Mouse (Mus musculus): ENCODE results near the gene Trim52. TPM values are rescaled to one million over a fixed set of nuclear protein-coding genes. Genes with fewer than 3 reads are reported as not detected.
"Not testable (repeated sequence)": the region's sequence is repeated elsewhere in the genome, so short reads cannot be mapped to it uniquely, and the experiment has no call there.

Gene Trim52
- polyA plus RNA-seq, 1 experiment from 2014 or later: not detected

DNA sequence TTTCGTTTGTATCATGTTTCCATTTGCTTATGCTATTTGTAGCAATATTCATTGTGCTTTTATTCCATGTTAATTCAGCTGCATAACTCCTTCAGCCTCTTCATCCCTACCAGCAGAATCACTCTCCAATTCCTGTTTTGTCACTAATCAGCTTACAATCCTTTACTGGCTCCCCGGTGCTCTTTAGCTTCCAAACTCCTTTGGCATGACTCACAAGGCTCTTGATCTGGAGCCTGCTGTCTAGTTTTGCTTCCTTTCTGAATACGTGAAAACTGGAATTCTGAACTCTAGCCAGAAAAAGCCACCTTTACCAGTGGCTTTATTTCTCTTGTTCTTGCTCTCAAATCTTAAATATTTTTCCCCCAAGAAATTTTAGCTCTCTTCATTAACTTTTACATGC lies 56.3 kb downstream of the Trim52 start:
- Histone ChIP-seq H3K9ac (replicated peaks; ENCODE audit: low read depth) (no peak overlapping the region), H3K27ac (ENCODE audit: low read length) (no peak overlapping the region), H3K9me3 (ENCODE audit: low read length) (no peaks in the 10 kb centered on the region), H3K36me3 (ENCODE audit: insufficient read depth, low read length) (no peaks in the 10 kb centered on the region), H3K27me3 (replicated peaks; ENCODE audit: insufficient read depth, low read length) (no peaks in the 10 kb centered on the region), H3K4me1 (ENCODE audit: insufficient read depth, low read depth, low read length) (no peaks in the 10 kb centered on the region), H3K4me2 (replicated peaks; ENCODE audit: low read depth, low read length) (no peak overlapping the region), H3K4me3 (ENCODE audit: low read depth, low read length) (no peak overlapping the region)
- ATAC-seq (no peak), DNase-seq (ENCODE audit: low spot score) (no peak)
- WGBS: 51% methylated on average over 3 of the region's 3 CpGs
- no peak for TF ChIP-seq CTCF (IDR thresholded peaks at IDR 0.05)

DNA sequence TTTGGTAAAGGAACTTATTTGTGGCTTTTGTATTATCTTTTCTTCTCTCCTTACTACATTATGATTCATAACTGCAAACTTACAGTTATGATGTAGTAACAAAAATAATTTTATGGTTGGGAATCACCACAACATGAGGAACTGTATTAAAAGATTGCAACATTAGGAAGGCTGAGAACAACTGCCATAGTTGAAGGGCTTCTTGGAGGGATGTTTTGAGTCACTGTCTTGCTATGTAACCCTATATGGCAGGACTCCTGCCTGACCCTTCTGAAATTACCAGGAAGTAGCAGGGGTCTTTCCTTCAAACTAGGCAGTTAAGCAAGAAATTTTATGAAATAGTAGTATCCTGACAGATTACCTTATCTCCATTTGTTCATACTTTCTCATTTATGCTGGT lies 57.2 kb downstream of the Trim52 start:
- H3K27ac ChIP-seq (ENCODE audit: low read length): no peak overlapping the region
- TF ChIP-seq CTCF (IDR thresholded peaks at IDR 0.05): no peak
- no peak for TF ChIP-seq EP300 (IDR thresholded peaks at IDR 0.05)
- no peaks in the 10 kb centered on the region for H3K36me3 ChIP-seq (ENCODE audit: insufficient read depth, low read length)
- no peak overlapping the region for H3K4me3 ChIP-seq (ENCODE audit: low read depth, low read length)
- H3K4me1 ChIP-seq (ENCODE audit: insufficient read depth, low read depth, low read length): no peaks in the 10 kb centered on the region
- H3K9me3 ChIP-seq (ENCODE audit: low read length): no peaks in the 10 kb centered on the region
- no peaks in the 10 kb centered on the region for H3K27me3 ChIP-seq (replicated peaks; ENCODE audit: insufficient read depth, low read length)
- ATAC-seq (no peak), DNase-seq (ENCODE audit: low spot score) (no peak)
- H3K4me2 ChIP-seq (replicated peaks; ENCODE audit: low read depth, low read length): no peak overlapping the region
- no peak overlapping the region for H3K9ac ChIP-seq (replicated peaks; ENCODE audit: low read depth)

DNA sequence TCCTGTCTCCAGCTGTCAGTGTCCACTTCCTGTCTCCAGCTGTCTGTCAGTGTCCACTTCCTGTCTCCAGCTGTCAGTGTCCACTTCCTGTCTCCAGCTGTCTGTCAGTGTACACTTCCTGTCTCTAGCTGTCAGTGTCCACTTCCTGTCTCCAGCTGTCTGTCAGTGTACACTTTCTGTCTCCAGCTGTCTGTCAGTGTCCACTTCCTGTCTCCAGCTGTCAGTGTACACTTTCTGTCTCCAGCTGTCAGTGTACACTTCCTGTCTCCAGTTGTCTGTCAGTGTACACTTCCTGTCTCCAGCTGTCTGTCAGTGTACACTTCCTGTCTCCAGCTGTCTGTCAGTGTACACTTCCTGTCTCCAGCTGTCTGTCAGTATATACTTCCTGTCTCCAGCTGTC lies 57.9 kb downstream of the Trim52 start:
- H3K9me3 ChIP-seq (ENCODE audit: low read length); H3K36me3 ChIP-seq (ENCODE audit: insufficient read depth, low read length); H3K4me1 ChIP-seq (ENCODE audit: insufficient read depth, low read depth, low read length); H3K4me3 ChIP-seq (ENCODE audit: low read depth, low read length); H3K27ac ChIP-seq (ENCODE audit: low read length); H3K9ac ChIP-seq (replicated peaks; ENCODE audit: low read depth); H3K27me3 ChIP-seq (replicated peaks; ENCODE audit: insufficient read depth, low read length); DNase-seq (ENCODE audit: low spot score); ATAC-seq; H3K4me2 ChIP-seq (replicated peaks; ENCODE audit: low read depth, low read length): not testable (repeated sequence)

DNA sequence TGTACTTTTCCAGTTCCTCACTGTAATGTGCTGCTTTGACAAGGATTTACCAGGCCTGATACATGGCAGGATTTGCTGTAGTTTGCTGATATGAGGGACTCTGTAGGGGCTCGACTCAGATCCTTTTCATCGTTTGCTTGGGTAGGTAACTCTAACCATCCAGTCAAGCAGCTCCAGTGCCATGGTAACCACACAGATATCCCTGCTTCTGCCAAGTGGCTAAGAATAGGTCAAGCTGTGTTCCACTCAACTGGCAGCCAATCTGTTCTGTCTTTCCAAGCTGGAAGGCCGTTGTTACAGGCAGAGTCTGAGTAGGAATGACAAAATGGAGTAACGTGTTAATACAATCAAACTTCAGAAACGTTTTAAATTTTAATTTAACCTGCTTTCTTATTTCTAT lies 70.9 kb downstream of the Trim52 start:
- Histone ChIP-seq H3K4me3 (ENCODE audit: low read depth, low read length) (no peak overlapping the region), H3K9me3 (ENCODE audit: low read length) (no peaks in the 10 kb centered on the region), H3K27me3 (replicated peaks; ENCODE audit: insufficient read depth, low read length) (no peaks in the 10 kb centered on the region), H3K9ac (replicated peaks; ENCODE audit: low read depth) (no peak overlapping the region), H3K4me1 (ENCODE audit: insufficient read depth, low read depth, low read length) (no peaks in the 10 kb centered on the region), H3K27ac (ENCODE audit: low read length) (no peak overlapping the region), H3K36me3 (ENCODE audit: insufficient read depth, low read length) (no peaks in the 10 kb centered on the region), H3K4me2 (replicated peaks; ENCODE audit: low read depth, low read length) (no peak overlapping the region)
- 53% methylated on average over 5 of the region's 5 CpGs for WGBS
- ATAC-seq (no peak), DNase-seq (ENCODE audit: low spot score) (no peak)
- TF ChIP-seq EP300 (IDR thresholded peaks at IDR 0.05): no peak
- no peak for TF ChIP-seq CTCF (IDR thresholded peaks at IDR 0.05)

DNA sequence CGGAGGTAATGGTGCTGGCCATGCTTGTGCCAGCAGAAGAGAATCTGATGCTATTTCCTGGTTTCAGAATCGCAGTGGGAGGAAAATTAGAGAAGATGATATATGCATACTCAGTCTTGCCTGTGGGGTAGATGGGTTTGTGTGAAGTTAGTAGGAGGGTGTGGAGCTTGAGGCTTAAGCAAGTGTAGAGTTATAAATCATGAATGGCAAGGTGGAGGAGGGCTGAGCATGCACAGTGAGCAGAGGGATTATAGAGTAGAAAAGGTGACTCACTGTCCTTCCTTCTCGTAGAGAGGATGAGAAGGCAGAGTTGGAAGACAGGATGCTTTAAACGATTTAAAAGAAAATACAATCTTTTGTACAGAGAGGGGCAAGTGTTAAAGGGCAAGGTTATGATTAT lies 72.2 kb downstream of the Trim52 start:
- Histone ChIP-seq H3K4me2 (replicated peaks; ENCODE audit: low read depth, low read length) (no peak overlapping the region), H3K36me3 (ENCODE audit: insufficient read depth, low read length) (no peaks in the 10 kb centered on the region), H3K27ac (ENCODE audit: low read length) (no peak overlapping the region), H3K27me3 (replicated peaks; ENCODE audit: insufficient read depth, low read length) (no peaks in the 10 kb centered on the region), H3K4me3 (ENCODE audit: low read depth, low read length) (no peak overlapping the region), H3K9me3 (ENCODE audit: low read length) (no peaks in the 10 kb centered on the region), H3K4me1 (ENCODE audit: insufficient read depth, low read depth, low read length) (no peaks in the 10 kb centered on the region), H3K9ac (replicated peaks; ENCODE audit: low read depth) (no peak overlapping the region)
- DNase-seq (ENCODE audit: low spot score): no peak
- ATAC-seq: no peak
- WGBS: 70% methylated on average over 4 of the region's 4 CpGs
- TF ChIP-seq EP300 (IDR thresholded peaks at IDR 0.05): no peak
- no peak for TF ChIP-seq CTCF (IDR thresholded peaks at IDR 0.05)

DNA sequence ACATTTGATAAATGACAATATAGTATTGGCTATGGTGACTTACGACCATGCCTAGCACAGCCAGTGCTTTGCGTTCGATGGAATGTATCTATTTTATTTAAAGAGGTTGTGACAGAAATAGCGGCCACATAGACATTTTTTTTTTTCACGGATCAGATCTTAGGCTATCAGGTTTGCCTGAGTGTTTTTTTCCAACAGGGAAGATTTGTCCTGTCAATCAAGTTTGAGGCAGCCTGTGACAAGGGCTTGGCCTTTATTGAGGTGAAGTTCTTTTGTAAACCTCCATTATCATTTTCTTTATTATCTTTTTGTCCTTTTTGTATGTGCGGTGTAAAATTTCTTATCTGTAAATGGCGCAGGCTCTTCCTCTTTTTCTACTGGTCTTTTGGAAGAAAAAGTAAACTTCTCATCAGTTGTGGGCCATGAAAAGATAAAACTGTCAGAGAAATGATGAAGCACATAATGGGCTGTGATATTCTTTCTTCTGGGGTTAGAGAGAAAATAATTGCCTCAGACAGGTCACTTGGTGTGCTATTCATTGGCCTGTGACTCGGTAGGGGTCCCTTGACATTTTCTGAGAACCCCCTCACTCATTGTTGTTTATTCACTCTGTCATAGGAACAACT lies 73.2 kb downstream of the Trim52 start:
- H3K36me3 ChIP-seq (ENCODE audit: insufficient read depth, low read length): no peaks in the 10 kb centered on the region
- H3K27ac ChIP-seq (ENCODE audit: low read length): no peak overlapping the region
- TF ChIP-seq CTCF (IDR thresholded peaks at IDR 0.05): no peak
- no peak for TF ChIP-seq EP300 (IDR thresholded peaks at IDR 0.05)
- no peaks in the 10 kb centered on the region for H3K4me1 ChIP-seq (ENCODE audit: insufficient read depth, low read depth, low read length)
- no peak overlapping the region for H3K4me3 ChIP-seq (ENCODE audit: low read depth, low read length)
- DNase-seq (ENCODE audit: low spot score): no peak
- H3K9me3 ChIP-seq (ENCODE audit: low read length): no peaks in the 10 kb centered on the region
- no peak overlapping the region for H3K4me2 ChIP-seq (replicated peaks; ENCODE audit: low read depth, low read length)
- no peak for ATAC-seq
- WGBS: 37% methylated on average over 8 of the region's 8 CpGs
- no peak overlapping the region for H3K9ac ChIP-seq (replicated peaks; ENCODE audit: low read depth)
- H3K27me3 ChIP-seq (replicated peaks; ENCODE audit: insufficient read depth, low read length): no peaks in the 10 kb centered on the region

DNA sequence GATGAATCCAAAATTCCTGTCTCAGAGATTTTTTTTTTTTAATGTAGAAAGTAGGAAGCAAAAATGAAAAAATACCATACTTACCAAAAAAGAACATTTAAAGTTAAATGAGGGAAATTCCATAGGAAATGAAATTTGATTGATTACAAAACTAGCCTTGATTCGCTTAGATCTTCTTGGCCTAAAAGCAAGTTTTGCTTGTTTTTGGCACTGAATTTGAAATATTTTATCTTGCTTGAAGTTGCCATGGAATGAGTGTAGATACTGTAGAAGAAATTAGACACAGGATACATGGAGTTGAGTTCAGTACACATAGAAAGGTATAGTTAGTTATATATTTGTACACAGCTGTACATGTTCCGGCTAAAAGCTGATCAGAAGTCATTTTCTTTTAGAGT lies 73.7 kb downstream of the Trim52 start:
- Histone ChIP-seq H3K9me3 (ENCODE audit: low read length) (no peaks in the 10 kb centered on the region), H3K4me1 (ENCODE audit: insufficient read depth, low read depth, low read length) (no peaks in the 10 kb centered on the region), H3K4me2 (replicated peaks; ENCODE audit: low read depth, low read length) (no peak overlapping the region), H3K4me3 (ENCODE audit: low read depth, low read length) (no peak overlapping the region), H3K27ac (ENCODE audit: low read length) (no peak overlapping the region), H3K36me3 (ENCODE audit: insufficient read depth, low read length) (no peaks in the 10 kb centered on the region), H3K27me3 (replicated peaks; ENCODE audit: insufficient read depth, low read length) (no peaks in the 10 kb centered on the region), H3K9ac (replicated peaks; ENCODE audit: low read depth) (no peak overlapping the region)
- ATAC-seq: no peak
- 63% methylated on average over 2 of the region's 2 CpGs for WGBS
- TF ChIP-seq EP300 (IDR thresholded peaks at IDR 0.05) (no peak), CTCF (IDR thresholded peaks at IDR 0.05) (no peak)
- DNase-seq (ENCODE audit: low spot score): no peak
